Mouse (Mus musculus) retina, adult 2 months (tissue): ENCODE measurements around the gene Sap18b.
A peak's percentile ranks its signal among the peaks of the same experiment; 100 is the strongest.
"Not testable (repeated sequence)": the region's sequence is repeated elsewhere in the genome, so short reads cannot be mapped to it uniquely, and the experiment has no call there.

Experiments
- DNase-seq: peaks from one replicate; pipeline ENCODE4 v3.0.0-alpha.2; 2012; ENCODE audit warnings: low read depth, low spot score

Gene Sap18b

DNA sequence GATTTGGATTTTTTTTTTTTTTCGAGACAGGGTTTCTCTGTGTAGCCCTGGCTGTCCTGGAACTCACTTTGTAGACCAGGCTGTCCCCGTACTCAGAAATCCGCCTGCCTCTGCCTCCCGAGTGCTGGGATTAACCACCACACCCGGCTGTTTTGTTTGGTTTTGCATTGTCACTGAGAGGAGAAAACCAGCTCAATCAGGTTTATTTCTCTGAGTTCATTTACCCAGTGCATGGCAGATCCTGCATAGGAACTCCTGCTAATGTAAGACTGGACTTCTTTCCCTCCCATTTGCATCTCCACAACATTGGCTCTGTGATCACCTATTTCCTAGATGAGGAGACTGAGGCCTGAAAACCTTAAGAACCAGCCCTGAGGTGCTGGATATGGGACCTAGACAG lies 3.0 kb upstream of the Sap18b start:
- no peak for DNase-seq

DNA sequence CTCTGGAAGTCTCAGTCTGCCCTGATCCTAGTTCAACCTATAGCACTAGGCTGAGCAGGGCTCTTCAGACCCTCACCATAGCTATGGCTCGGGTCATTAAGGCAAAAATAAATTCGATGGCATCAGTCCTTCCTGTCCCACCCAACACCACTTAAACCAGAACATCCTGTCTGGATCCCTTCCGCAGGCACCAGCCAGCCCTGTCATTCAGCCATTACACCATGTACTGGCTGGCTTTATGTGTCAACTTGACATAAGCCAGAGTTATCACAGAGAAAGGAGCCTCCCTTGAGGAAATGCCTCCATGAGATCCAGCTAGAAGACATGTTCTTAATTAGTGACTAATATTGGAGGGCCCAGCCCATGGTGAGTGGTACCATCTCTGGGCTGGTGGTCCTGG lies 2.4 kb upstream of the Sap18b start:
- no peak for DNase-seq

DNA sequence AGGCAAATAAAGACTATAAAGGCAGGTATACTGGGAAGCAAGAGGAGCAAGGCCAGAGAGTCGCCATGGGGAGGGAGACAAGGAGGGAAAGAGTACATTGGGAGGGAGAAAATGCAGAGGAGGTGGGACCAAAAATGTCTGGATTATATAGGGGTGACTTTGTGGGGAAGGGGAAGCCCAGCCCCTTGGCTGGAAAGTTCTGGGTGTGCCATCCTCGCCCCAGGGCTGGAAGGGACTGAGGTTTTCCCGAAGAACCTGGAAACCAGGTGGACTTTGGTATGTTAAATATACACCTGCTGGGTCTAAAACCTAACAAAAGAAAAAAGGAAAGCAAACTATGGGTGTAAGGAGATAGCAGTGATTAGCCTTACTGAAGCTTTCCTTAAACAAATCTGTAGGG lies 5.0 kb downstream of the Sap18b start:
- no peak for DNase-seq

DNA sequence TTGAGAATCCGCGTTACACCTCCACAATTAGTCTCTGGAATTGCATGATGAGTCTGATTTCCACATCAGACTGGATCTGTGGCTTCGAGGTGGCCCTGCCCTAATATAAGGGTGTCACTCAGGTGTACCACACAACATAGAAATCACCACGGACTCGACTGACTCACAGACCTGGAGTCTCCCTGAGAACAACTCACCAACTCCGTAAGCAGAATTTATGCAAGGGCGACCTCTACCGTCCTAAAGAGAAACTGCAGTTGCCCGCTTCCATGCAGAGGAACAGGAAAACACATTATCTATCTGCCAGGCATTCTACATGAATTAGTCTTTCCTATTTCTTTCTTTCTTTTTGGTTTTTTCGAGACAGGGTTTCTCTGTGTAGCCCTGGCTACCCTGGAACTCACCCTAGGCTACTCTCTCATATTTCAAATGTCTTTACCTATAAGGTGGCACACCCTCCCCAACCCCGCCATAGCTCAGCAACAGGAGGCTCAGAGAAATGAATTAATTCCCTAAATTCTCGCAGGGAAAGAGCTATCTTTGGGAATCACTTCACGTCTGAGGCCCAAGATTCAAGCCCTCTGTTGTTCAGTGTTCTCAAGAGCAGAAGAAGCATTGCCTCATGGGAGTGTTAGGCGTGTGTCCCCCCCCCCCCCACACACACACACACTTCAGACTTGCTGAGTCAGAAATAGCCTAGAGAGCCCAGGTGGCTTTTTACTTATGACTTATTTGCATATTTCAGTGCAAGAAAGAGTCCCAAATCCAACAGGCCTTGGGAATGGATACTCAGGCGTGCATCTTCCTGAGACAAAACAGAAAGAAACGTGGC lies 7.7 kb downstream of the Sap18b start:
- peak; percentile 60 for DNase-seq

DNA sequence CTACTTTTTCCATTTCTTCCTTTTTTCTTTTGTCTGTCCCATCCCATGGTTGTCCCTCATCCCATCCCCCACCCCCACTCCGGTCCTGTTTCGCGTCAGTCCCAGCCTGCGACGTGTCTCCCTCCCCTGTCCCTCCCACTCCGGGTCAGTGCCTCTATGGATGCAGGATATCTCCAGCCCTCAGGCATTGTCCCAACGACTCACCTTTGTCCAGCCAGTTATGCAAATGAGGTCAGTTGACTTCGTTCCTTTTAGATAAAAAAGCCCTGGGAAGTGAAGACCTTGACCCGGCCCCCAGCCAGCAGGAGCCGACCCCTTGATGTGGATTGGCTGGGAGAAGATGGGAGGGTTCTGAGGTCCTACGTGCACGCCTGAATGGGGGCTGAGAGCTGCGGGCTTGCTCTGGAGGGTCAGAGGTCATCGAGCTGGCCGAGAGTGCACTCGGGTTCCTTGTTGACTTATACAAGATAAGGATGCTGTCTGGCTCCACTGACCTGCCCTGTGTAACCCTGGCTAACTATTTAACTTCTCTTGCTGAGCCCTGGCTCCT lies 8.4 kb downstream of the Sap18b start:
- DNase-seq = no peak

DNA sequence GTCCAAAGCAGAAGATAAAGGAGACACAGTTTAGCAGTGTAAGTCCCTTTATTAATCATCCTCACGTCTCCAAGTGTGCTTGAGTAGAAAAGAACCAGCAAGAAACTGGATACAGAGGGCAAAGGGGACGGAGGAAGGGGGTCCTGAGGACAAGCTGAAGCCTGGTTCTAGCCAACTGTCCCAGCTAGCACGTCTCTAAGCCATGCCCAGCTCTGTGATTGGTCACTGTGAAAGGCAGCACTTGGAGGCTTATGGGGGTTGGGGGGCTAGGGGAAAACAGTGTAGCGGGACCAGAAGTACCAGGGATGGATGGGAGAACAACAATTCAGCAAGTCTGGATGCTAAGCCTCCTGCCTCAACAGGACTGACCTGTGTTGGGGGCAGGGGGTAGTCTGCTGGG lies 10.7 kb downstream of the Sap18b start:
- DNase-seq = no peak

DNA sequence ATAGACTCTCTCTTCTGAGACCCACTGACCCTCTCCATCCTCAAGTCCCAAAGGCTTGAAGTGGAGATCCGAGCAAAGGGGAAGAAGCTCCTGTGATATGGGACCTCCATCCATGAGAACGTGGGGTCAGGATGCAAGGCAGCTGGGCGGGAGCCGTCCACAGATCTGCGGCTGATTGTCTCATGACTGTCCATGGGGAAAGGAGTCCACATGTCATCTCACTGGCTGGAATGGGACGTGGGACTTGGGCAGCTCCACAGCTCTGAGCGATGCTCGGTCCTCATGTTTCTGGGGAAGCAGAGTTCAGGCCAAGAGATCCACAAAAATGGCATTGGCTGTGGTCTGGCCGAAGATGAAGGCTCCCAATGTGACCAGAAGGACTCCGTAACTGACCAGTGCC lies 12.1 kb downstream of the Sap18b start:
- DNase-seq = no peak

DNA sequence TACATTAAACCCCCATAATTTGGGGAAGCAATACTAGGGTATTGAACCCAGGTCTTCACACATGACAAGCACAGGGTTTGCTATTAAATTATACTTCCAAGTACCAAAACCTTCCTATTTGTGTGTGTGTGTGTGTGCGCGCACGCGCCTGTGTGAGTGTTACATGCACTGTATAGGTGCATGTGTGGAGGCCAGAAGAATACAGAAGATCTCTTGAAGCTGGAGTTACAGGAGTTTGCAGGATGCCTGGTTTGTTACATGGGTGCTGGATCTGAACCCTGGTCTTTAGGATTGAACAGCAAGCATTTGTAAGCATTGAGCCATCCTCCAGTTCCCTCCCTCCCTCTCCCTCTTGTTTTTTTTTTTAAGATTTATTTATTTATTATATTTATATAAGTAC lies 14.1 kb downstream of the Sap18b start:
- no peak for DNase-seq

DNA sequence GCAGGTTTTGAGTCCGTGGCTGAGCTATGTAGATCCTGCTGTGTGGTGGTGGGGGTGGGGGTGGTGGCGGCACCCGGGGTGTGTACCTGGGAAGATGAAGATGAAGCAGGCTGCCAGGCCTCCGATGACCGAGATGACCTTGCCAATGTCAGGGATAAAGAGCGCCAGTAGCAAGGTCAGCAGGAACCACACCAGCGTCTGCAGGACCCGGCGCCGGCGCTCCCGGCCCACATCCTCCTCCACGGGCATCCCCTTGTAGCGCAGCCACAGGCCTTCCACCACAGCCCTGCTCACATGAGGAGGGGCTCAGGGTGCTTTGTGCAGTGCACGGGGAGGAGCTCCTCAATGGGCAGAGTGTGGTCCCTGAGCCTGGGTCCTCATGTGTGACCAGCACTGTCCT lies 16.3 kb downstream of the Sap18b start:
- no peak for DNase-seq

DNA sequence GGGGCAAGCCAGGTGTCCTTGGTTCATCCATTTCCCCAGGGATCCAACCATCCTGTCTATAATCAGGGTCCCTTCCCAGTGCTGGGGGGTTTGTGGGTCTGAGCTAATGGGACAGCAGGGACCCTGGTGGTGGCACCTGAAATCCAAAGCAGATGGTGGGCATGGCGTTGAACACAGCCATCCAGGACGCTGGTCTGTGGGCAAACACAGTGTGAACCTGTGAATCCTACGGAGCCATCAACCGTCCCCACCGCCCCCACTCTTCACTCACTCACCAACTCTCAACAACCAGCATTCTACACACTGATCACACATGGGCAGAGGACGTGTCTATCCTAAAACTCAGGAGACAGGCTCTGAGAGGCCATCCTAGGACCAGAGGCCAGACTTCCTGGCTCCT lies 18.8 kb downstream of the Sap18b start:
- no peak for DNase-seq

DNA sequence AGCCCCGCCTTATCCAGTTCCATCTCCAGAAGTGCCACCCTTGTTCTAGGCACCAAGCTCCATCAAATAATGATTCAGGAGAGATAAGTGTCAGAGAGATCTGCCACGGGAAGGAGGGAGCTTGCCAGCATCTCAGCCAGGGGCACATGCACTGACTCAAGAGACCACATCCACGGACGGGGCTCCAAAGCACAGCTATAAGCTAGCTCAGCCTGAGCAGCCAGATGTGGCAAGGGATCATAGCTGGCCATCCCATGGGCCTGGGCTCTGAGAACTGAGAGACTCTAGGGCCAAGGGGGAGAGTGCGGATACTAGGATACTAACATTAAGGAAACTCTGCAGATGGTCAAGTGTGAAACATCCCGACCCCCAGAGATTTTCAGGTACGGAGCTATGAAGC lies 19.9 kb downstream of the Sap18b start:
- no peak for DNase-seq

DNA sequence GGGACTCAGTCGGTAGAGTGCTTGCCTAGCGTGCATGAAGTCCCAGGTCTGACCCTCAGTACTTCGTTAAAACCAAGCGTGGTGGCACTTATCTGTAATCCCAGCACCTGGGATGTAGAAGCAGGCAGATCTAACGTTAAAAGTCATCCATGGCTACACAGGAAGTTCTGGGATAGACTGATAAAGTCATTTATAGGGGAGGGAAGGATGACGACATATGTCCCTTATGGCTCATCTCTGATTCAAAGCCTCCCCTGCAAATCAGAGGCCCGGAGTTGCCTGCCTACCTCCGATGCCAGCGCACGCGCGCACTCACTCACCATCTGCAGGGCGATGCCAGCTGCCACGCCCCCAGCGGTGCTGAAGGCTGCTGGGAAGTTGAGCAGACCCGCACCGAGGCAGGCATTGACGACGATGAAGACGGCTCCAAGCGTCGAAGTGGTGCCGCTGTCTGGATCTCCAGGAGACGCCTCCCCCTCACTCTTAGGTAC lies 23.0 kb downstream of the Sap18b start:
- DNase-seq = no peak

DNA sequence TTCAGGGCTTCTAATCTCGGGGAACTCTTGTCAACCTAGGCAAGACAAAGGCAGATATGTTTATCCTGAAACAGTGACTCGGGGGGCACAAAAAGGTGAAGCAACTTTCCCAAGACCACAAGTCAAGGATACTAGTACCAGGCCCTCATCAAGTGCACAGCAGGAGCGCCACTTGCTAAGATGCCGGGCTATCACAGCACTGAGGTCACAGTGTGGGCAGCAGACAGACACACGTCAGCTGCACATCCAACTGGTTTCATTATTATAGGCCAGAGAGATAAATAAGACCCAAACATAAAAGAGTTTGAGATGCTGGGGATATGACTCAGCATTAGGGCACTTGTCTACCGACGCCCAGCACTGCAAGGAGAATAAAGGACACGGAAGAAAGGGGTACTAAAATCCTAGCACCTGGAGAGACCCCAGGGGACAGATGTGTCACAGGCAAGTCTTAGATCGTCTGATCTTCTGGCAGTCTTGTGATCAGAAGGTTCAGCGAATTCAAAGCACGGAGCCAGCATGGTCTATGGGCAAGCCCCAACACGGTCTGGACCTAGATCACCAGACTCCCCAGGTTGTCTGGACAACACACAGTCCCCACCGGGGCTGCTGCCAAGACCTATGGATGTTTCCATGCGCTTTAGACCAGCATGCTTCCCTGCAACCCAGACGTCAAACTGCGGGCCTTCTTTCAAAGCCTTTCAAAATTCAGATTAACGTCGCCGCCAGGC lies 23.8 kb downstream of the Sap18b start:
- no peak for DNase-seq

DNA sequence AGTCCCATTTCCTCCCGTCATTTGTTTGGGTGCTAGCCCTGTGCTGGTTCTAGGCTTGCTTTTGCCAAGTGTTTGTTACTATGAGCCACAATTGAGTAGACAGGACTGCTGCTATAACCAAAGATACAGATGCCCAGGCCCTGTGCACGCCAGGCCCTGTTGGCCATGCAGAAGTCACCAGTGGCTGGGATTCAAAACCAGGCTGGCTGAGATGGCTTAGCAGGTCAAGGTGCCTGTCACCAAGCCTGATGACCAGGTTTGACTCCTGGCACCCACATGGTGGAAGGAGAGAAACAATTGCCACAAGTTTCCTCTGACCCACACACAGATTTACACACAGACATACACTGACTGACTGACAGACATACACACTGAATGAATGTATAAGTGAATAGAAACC lies 25.2 kb downstream of the Sap18b start:
- DNase-seq = no peak

DNA sequence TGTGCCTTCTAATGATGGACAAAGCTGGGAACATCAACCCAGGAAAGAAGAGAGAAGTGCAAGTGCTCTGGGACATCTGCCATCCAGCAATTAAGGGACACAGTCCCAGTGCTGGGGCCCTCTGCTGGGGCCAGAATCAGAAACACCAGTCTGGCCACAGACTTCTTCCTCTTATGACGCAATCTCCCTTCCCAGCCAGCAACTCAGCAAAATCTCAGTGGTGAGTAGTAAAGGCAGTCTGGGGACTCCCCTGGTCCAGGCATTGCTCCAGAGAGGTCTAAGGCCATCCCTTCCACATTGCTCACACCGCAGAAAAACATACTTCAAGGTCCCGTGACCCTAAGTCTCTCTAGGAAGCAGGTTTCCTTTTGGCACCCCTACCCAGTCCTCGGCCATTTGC lies 27.1 kb downstream of the Sap18b start:
- DNase-seq = no peak

DNA sequence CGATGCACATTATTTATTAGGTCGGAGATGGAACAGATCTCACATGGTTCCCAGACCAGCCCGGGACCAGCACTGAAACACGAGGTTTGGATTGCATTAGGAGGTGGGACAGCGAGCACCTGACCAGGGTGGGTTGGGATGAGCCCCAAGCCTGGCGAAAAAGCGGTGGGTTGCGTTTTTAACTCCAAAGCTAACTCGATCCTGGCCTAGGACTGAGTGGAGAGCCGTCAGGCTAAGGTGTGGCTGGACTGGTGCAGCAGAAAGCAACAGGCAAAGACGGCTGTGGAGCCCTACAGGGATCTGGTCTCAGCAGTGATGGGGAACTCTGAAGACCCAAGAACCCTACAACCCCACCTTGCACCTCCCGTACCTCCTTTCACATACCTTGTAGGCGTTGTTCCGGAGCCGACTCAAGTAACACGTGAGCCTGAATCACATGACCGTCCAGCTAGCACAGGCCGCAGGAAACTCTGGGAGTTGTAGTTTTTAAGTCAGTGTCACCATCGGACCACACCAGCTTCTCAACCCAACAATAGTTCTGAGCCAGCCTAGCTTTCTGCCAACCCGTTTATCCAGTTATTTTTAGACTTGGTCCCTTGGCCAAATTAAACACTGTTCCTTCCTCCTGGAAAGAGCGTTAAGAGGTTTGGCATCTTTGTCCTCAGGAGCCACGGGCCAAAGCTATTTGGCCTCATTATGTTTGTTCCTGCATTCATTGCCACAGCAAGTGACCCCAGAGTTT lies 28.1 kb downstream of the Sap18b start, which contains the start of gene Slc38a7:
TSS of gene Slc38a7 (minus strand) at position 438 of the 742 bp plus-strand sequence.
- peak; percentile 66 for DNase-seq

DNA sequence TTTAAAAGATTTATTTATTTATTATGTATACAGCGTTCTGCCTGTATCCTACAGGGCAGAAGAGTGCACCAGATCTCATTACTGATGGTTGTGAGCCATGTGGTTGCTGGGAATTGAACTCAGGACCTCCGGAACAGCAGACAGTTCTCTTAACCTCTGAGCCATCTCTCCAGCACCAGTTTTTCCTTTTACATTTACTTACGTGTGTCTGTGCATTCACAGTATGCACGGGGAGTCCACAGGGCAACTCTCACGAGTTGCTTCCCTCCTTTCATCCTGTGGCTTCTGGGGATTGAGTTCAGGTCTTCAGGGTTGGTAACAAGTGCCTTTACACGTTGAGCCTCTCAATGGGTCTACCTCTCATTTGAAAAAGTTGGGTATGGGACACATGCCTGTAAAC lies 29.0 kb downstream of the Sap18b start:
- DNase-seq = no peak

DNA sequence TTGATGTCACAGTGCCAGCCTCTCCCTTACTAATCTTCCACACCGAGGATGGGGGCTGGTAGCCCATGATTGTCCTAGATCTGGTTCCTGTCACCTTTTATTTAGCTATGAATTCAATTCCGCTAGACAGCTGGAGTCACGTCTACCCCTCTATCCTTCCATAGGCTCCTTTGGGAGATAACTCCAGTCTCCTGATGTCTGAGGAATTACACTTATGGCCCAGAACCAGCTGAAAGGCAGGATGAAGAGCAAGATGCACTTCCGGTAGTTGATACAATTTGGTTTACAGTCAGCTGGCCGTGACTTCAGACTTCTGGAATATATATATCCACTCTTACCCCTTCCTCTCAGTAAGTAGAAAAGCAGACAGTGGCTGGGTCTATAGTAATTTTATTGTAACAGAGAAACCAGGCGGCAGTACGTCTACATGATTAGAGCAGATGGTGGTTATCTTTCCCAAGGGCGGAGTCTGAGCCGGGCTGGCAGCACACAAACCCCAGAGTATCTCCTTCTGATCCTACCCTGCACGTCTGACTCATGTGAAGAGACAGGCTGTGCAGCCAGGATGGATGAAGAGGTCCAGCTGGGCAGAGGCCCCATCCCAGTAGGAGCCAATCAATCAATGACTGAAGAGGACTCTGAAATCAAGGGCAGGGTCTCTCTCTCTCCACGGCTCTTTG lies 38.8 kb downstream of the Sap18b start:
- not testable (repeated sequence) for DNase-seq

DNA sequence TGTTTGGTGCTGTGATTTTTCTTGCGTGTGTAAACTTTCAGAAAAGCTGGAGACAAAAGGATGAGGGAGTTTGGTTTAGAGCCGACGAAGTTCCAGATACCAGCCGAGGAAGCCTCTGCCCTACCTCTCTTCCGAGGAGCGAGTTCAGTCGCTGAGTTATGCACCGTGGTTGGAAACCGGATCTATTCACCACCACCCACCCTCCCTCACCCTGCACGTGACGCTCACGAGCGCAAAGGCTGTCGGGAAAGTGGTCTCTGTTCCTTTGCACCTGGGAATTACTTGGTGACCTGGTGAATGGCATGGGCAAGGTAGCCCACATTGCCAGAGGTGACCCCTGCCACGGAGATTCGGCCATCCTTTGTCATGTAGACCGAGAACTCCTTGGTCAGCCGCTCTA lies 39.7 kb downstream of the Sap18b start:
- DNase-seq = not testable (repeated sequence)

DNA sequence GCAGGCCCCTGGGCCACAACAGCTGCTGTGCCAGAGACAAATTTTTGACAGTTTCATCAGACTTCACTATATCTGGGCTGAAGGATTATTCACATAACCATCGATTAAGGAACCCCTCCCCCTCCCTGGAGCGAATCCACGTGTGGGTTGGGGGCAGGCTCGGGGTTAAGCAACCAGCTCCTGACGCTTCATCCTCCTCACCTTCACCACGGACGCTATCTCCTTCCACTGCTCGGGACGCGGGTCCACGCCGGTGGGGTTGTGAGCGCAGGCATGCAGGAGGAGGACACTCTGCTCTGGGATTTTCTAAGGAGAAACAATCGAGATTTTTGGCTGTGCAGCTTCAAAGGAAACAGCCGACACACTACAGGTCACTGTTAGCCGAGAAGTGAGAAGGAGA lies 46.5 kb downstream of the Sap18b start:
- DNase-seq = no peak

DNA sequence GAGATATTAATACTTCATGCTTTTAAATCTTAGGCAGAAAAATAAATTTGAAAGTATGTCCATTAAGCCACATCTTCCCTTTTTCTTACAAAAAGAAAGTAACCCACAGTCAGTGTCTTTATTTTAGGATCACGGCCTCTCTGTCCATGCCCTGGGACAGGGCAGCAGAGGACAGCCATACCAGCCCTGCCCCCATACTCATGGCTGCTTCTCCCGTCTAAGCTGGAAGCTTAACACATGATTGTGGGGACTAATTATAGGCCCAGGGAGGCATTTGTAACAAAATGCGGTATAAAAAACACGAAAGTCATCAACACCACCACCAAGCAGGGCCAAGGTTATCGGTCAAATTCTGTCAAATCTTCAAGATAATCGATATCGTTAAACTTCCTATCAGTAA lies 50.1 kb downstream of the Sap18b start:
- DNase-seq = no peak
